Mouse (Mus musculus): ENCODE results near the gene Cd83. TPM values are rescaled to one million over a fixed set of nuclear protein-coding genes. Genes with fewer than 3 reads are reported as not detected.

The Cd83 gene
- total RNA-seq, 2 experiments from 2014 or later = 6.9 to 8.5 TPM

Other genes with a start within 250 kb of the Cd83 start
- gene Mcur1, start 224.6 kb upstream of the Cd83 start, total RNA-seq (2021) = 10 to 100 TPM; 19.8 TPM
- 10 to 100 TPM; 33.4 to 37.8 TPM for gene Rnf182, start 169.1 kb upstream of the Cd83 start, total RNA-seq (2021)